Mouse (Mus musculus) retina, postnatal 7 days (tissue): Measurements from ENCODE around the gene Hist1h1c.
"Not testable (repeated sequence)": the region's sequence is repeated elsewhere in the genome, so short reads cannot be mapped to it uniquely, and the experiment has no call there.

Experiments
- DNase-seq: peaks from one replicate; pipeline ENCODE4 v3.0.0-alpha.2; 2012; ENCODE audit warnings: low read depth, low spot score

The Hist1h1c gene

GRCm38 (mm10) chr13:23760972-23761864, 22.6 kb downstream of the Hist1h1c start, which contains the start of gene Hist1h4a:
TSS of gene Hist1h4a (minus strand) at chr13:23761230.
- DNase-seq = peak; percentile 94

- not testable (repeated sequence) for DNase-seq
These were observed 23.5 kb downstream of the Hist1h1c start, which contains the start of gene Hist1h3a for GRCm38 (mm10) chr13:23761871-23762821. TSS of gene Hist1h3a (minus strand) at chr13:23762386.

GRCm38 (mm10) chr13:23763242-23763585, 24.6 kb downstream of the Hist1h1c start:
- DNase-seq = no peak

GRCm38 (mm10) chr13:23763586-23764323, 25.1 kb downstream of the Hist1h1c start, which contains the start of gene Hist1h1a:
TSS of gene Hist1h1a (plus strand) at chr13:23763666.
- DNase-seq = peak; percentile 73

GRCm38 (mm10) chr13:23764324-23765171, 25.9 kb downstream of the Hist1h1c start:
- no peak for DNase-seq

- no peak for DNase-seq
These were observed 26.5 kb downstream of the Hist1h1c start for GRCm38 (mm10) chr13:23765172-23765513.

- DNase-seq = no peak
These were observed 28.2 kb downstream of the Hist1h1c start for GRCm38 (mm10) chr13:23766772-23767171.

GRCm38 (mm10) chr13:23768834-23769397, 30.3 kb downstream of the Hist1h1c start:
- no peak for DNase-seq

GRCm38 (mm10) chr13:23769613-23770012, 31.0 kb downstream of the Hist1h1c start, which contains the start of gene Trim38:
TSS of gene Trim38 (plus strand) at chr13:23769913.
- DNase-seq = not testable (repeated sequence)

- DNase-seq = no peak
These were observed 34.1 kb downstream of the Hist1h1c start for GRCm38 (mm10) chr13:23772561-23773313.

GRCm38 (mm10) chr13:23778339-23778738, 39.7 kb downstream of the Hist1h1c start:
- no peak for DNase-seq

- DNase-seq = no peak
These were observed 40.4 kb downstream of the Hist1h1c start for GRCm38 (mm10) chr13:23779025-23779424.
